Mouse (Mus musculus) left cerebral cortex, adult 18-20 months (tissue): ENCODE data around the gene Cttnbp2. TPM values are rescaled to one million over a fixed set of nuclear protein-coding genes. Genes with fewer than 3 reads are reported as not detected.

ENCODE experiments used
- DNase-seq, 2 experiments: peaks; one replicate each; pipeline ENCODE4 v3.0.0; 2021 to 2022; ENCODE audit warnings: low spot score in 2 of 2, mixed read lengths in 1 of 2
- long read RNA-seq, 2 experiments: library from polyadenylated mRNA; stranded (forward); transcript quantifications; one replicate each; pipeline ENCODE4 v2.0.0; 2021
- total RNA-seq, 2 experiments: library from RNA; stranded (reverse); gene quantifications; 2 replicates each; pipeline ENCODE4 v1.2.3; 2021

Gene Cttnbp2
- 100 to 1,000 TPM; 147 to 151 TPM for total RNA-seq
- long read RNA-seq, experiment 1, full-length matches to known transcripts = 32 of 74 reads
- long read RNA-seq, experiment 1, partial matches to known transcripts = 14 of 74 reads
- long read RNA-seq, experiment 1, other reads (novel, unspliced or antisense) = 28 of 74 reads
- long read RNA-seq, experiment 2, full-length matches to known transcripts = 9 of 29 reads
- long read RNA-seq, experiment 2, partial matches to known transcripts = 6 of 29 reads
- long read RNA-seq, experiment 2, other reads (novel, unspliced or antisense) = 14 of 29 reads

GRCm38 (mm10) chr6:18514480-18515352, at the start of gene Cttnbp2:
TSS of gene Cttnbp2 (minus strand) at chr6:18514843.
- peak; percentile 72 to 83 for DNase-seq

GRCm38 (mm10) chr6:18559019-18559418, 44.4 kb upstream of the Cttnbp2 start:
- no peak for DNase-seq

DNA sequence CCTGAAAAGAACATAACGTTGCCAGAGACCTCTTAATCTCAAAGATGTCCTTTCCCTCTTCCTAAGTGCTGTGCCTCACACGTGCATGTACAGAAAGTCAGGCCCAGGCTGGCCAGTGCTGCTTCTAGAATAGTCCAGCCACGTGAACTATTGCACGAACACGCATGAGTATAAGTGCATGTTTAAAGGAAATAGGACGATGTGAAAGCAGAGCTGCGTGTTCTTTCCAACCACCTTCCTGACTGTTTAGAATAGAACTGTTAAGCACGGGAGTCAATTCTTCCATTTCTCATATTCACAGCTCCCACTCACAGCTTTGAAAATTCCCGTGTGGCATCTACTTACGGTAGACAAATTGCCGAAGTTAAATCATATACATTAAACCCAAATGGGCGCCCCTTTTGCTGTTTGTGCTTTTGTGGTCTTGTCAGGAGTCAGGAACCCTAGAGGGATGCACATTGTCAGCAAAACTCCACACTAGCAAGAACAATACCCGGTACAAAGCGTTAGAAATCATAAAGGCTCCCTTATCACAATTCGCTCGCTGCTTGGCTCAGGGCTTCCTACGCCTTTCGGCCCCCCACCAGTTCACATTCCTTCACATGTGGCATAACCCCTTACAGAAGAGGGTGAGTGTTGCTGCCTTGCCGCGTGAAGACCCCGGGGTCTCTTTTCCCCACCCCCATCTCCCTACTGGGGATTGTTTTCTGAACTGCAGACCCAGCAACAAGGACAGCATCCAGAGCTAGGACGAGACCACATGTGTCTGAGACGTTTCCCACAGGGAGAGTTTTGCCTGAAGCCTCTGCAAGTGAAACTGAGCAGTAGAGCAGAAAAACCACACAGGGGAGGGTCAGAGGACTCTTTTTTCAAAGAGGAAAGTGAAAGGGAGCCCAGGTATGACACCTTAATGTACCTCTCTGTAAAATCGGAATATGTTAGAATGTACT, 33.1 kb upstream of the Cttnbp2 start:
- peak; percentile 4 to 18 for DNase-seq

GRCm38 (mm10) chr6:18543878-18544277, 29.2 kb upstream of the Cttnbp2 start:
- DNase-seq = no peak

GRCm38 (mm10) chr6:18540396-18540795, 25.8 kb upstream of the Cttnbp2 start:
- DNase-seq = no peak

- DNase-seq = no peak
Observed at GRCm38 (mm10) chr6:18530394-18530793, 15.8 kb upstream of the Cttnbp2 start.

DNA sequence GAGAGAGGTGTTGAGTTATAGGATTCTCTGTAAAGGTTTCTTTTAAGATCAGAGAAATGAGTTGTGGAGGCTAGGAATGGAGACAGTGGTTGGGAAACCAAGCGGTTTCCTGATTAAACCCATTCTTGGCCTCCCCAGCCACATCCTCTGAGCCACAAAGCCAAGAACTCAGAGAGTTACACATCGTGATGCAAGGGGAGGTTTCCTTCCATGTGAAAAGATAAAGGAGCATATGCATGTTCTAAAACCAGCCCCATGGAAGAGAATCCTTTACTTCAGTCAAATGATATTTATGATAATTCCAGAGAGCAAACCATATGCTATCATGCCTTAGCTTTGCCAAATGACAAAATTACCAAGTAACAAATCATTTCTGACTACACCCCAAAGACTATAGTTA, 3.0 kb upstream of the Cttnbp2 start:
- no peak for DNase-seq

DNA sequence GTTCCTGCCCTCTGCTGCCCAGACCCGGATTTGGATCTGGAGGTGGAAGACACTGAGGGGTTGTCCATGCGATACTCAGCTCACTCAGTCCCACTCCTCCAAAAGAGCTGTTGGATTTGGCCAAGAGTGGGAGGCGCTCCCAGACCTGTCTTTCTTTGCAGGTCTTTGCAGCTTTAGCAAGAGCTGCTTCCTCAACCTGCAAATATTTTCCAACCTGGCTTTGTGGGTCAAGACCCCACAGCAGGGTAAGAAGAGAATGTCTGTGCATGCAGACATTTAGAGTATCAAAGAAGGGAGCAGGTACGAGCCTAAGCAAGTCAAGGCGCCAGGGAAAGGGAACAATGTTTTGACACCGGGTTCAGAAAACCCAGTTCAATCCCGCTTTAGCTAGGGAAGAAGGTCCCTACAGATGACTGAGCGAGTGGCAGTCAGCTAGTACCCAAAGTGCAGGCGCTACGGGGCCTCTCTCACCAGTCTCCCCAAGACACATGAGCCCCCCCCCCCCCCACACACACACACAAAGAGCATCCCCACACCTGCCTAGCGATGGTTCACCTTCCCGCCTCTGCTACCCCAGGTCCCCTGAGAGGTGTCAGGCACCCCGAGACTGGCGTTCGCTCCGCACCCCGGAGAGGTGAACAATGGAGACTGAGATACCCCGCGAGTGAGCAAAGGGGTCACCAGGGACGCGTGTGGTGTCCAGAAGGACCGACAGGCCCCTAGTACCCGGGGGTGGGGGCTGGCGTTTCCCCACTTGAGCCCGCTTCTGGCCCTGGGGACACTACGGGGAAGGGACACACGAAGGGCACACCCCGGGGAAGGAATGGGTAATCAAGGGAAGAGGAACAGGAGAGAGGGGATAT, 801 bp downstream of the Cttnbp2 start:
- DNase-seq = peak; percentile 19 to 54

- DNase-seq = no peak
Observed at GRCm38 (mm10) chr6:18511886-18512285, 2.8 kb downstream of the Cttnbp2 start.

DNA sequence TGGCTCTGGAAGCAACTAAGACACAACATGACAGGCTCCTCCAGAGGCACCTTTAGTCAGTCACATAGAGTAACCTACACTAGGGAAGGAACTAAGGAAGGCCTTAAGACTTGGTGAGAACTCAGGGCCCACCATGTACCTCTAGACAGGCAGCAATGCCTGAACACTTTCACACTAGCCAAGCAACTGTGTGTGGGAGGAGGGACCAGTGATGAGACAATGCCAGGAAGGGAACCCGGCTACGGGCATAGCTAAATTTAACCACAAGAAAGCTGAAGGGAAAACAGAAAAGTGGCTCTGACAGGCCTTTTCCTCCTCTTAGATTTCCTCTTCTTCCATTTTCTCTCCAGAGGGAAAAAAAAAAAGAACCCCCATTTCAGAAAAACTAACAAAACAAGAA, 6.6 kb downstream of the Cttnbp2 start:
- peak; percentile 25 to 32 for DNase-seq

- no peak for DNase-seq
Observed at GRCm38 (mm10) chr6:18499833-18500232, 14.8 kb downstream of the Cttnbp2 start.

- DNase-seq = no peak
Observed at GRCm38 (mm10) chr6:18492977-18493376, 21.7 kb downstream of the Cttnbp2 start.

GRCm38 (mm10) chr6:18492248-18492901, 22.3 kb downstream of the Cttnbp2 start:
- no peak for DNase-seq

DNA sequence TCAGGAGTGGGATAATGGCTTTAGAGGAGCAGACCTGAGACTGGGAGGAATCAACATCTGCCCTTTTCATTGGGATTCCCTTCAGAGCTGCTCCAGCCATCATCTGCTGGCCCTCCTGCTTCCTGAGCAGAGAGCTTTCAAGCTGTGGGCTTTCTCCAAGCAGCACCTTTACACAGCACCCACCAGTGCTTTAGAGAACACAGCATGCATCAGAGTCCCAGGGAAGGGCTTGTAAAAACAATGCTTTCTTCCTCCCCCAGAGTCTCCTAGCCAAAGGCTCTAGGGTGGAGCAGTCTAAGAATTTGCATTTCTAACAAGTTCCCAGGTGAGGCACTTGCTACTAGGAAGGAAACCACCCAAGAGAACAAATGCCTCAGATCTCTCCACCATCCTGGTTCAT, 29.6 kb downstream of the Cttnbp2 start:
- no peak for DNase-seq

GRCm38 (mm10) chr6:18484061-18484460, 30.6 kb downstream of the Cttnbp2 start:
- DNase-seq = no peak

DNA sequence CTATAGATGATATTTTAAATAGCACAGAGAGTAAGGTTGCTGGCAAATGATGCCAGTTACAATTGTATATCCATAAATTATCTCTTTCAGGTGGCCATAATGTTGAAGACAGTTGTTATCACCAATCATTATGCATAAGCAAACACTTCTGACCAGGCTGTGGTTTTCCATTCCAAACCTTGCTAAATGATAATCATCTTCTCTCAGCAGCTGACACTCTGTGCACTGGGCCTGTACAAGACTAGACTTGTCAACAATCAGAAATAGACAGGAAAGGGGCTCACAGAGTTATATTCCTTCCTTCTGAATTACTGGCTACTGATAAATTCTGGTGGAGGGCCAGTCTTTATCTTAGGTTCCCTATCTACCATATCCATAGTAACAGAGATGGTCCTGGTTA, 32.1 kb downstream of the Cttnbp2 start:
- no peak for DNase-seq

GRCm38 (mm10) chr6:18481781-18482180, 32.9 kb downstream of the Cttnbp2 start:
- DNase-seq = no peak

DNA sequence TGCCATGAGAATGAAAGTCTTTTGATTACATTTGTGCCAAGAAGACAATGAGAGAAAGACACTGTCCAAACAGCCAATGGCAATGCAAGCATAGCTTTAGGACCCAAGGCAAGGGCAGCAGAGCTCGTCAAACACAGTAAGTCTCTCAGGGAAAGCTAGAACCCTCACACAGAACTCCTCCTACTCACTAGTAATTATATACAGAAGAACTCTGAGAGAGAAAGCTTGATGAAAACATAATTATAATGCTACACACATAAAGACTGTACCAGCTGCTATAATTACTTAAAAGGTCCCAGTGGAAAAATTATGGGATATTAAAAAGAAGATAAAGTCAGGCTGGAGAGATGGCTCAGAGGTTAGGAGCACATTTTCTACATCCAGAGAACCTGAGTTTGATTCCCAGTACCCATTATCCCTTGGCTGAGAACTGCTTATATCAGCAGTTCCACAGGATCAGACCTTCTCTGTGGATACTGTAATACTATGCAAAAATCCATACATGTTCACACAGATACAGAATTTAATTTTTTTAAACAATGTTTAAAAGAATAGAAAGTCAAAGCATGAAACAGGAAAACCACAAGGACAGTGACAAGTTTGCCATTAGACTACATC, 37.2 kb downstream of the Cttnbp2 start:
- DNase-seq = no peak

GRCm38 (mm10) chr6:18474983-18475382, 39.7 kb downstream of the Cttnbp2 start:
- DNase-seq = no peak
